Mouse (Mus musculus) cerebellum, adult 2 months (tissue): Measurements from ENCODE around the gene Kifap3.

ENCODE experiments used
- CTCF ChIP-seq: fragments of 200-500 bp; IDR thresholded peaks from 2 replicates; pipeline ENCODE4 v1.5.1; 2011; ENCODE audit warnings: low read depth, mild to moderate bottlenecking, control low read depth, low read length, moderate library complexity, borderline replicate concordance; ENCODE audit not compliant: insufficient read depth
- POLR2A ChIP-seq: fragments of 200-500 bp; IDR thresholded peaks from 2 replicates; pipeline ENCODE4 v1.6.1; 2011; ENCODE audit warnings: low read length, control low read depth, borderline replicate concordance; ENCODE audit not compliant: insufficient read depth

DNA sequence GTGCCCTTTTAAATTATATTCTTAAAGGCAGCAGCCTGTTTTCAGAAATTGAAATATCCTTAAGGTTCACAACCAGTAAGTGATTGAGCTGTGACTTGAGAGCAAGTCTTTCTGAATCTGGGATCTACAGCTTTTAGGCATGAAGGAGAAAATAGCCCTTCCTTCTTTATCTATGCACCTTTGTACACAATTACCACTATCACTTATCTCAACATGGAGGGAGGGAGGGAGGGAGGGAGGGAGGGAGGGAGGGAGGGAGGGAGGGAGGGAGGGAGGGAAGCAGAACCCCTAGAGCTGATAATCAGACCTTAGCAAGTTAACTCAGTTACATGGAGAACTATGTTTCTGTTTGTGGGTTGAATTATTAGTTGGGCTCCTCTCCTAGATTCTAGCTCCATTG is 82.2 kb downstream of the Kifap3 start:
- TF ChIP-seq CTCF (no peak), POLR2A (no peak)
